Mouse (Mus musculus): ENCODE measurements at regions not wholly inside any gene's neighbourhood (a gene's known extent, or its start where the extent isn't known, plus 50 kb on each side); places are given as distances from the start of the nearest gene placed in this dataset.

DNA sequence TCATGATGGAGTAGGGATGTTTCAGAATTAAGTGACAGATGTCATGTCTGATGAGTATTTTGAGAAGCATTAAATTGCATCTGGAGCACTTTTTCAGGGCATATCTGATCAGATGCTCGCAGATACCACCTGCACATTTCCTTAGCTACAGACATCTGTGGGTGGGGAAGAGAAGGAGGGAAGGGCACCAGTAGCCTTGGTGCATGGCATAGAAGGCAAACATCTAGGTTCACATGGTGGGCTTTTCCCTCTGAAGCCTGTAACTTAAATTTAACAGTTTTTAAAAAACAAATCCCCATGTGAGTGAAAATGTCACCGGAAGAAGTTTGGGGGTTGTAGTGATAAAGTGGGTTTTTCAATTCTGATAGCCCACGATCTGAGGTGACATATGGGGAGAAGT, 267.1 kb upstream of the Ptger4 start:
- 75% methylated on average over 3 of the region's 3 CpGs for WGBS

DNA sequence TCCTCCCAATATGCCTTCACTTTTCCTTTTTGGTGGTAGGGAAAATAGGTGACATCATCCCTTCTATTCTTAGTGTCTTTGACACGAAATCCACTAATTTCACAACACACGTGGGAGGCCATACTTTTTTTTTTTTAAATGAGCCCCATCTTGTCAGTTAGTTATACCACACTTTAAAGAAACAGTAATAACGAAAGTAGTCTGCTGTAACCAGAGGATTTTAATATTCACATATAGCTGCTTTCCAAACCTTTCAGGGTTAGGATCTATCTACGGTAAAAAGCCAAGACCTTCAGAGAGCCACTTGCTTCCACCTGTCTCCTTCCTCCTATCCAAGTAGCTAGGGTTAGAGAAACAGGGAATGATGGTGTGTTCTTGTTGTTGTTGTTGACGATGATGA, 268.6 kb upstream of the Ptger4 start:
- H3K4me2 ChIP-seq = no peak overlapping the region
- no peak overlapping the region for H3K27ac ChIP-seq
- no peaks in the 10 kb centered on the region for H3K27me3 ChIP-seq
- H3K9me3 ChIP-seq (replicated peaks) = no peaks in the 10 kb centered on the region
- H3K9ac ChIP-seq = no peak overlapping the region
- no peak overlapping the region for H3K4me3 ChIP-seq
- 77% methylated on average over 5 of the region's 5 CpGs for WGBS
- no peaks in the 10 kb centered on the region for H3K4me1 ChIP-seq (replicated peaks)
- H3K36me3 ChIP-seq = no peaks in the 10 kb centered on the region
- ATAC-seq (replicated peaks; ENCODE audit: insufficient number of reproducible peaks, insufficient read depth, low FRiP score, low read depth) = no peak

More for the DNA sequence above, 267.1 kb upstream of the Ptger4 start:
- H3K4me2 ChIP-seq = no peak overlapping the region
- no peak overlapping the region for H3K9ac ChIP-seq
- no peak overlapping the region for H3K4me3 ChIP-seq
- no peaks in the 10 kb centered on the region for H3K27me3 ChIP-seq
- H3K27ac ChIP-seq = no peak overlapping the region
- no peaks in the 10 kb centered on the region for H3K9me3 ChIP-seq (replicated peaks)
- H3K4me1 ChIP-seq (replicated peaks) = no peaks in the 10 kb centered on the region
- H3K36me3 ChIP-seq = no peaks in the 10 kb centered on the region
- no peak for ATAC-seq (replicated peaks; ENCODE audit: insufficient number of reproducible peaks, insufficient read depth, low FRiP score, low read depth)

DNA sequence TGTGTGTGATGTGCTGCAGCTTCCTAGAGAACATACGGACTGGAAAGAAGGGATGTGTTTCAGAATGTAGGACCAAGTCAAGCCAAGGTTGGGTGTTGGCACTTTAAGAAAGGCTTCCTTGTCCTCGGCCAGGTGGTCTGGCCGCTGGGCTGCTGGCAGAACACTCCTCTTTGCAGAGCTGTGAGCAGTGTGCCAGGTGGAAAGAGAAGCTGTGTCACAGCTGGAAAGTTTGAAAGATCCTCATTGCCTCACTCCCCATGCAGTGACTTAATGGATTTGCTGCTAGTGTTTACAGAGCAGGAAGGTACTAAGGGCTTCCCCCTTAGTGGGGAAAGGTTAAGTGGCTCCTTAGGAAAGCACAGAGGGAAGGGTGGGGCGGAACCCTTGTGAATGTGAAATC, 269.2 kb upstream of the Ptger4 start:
- no peak overlapping the region for H3K9ac ChIP-seq
- WGBS = 55% methylated on average over 4 of the region's 4 CpGs
- no peaks in the 10 kb centered on the region for H3K9me3 ChIP-seq (replicated peaks)
- no peaks in the 10 kb centered on the region for H3K4me1 ChIP-seq (replicated peaks)
- no peak overlapping the region for H3K27ac ChIP-seq
- H3K4me3 ChIP-seq = no peak overlapping the region
- no peak overlapping the region for H3K4me2 ChIP-seq
- ATAC-seq (replicated peaks; ENCODE audit: insufficient number of reproducible peaks, insufficient read depth, low FRiP score, low read depth) = no peak
- H3K36me3 ChIP-seq = no peaks in the 10 kb centered on the region
- no peaks in the 10 kb centered on the region for H3K27me3 ChIP-seq

DNA sequence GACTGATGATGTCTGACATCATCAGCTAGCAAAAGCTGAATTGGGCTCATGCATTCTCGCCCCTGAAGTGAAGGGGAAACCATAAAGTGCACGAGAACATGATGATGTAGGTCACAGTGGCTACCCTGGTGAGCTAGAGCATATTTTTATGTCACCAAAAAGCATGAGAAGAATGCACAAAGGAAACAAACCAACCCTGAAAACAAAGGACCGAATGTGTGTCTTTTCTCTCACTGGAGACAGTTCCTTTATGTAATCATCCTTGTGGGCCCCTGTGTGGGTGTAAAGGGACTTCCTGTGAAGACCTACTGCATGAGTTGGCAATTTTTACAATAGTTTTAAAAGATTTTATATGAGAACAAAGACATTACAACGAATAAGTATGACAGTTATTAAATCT, 270.2 kb upstream of the Ptger4 start:
- no peaks in the 10 kb centered on the region for H3K9me3 ChIP-seq (replicated peaks)
- H3K4me1 ChIP-seq (replicated peaks) = no peaks in the 10 kb centered on the region
- H3K27ac ChIP-seq = no peak overlapping the region
- no peak overlapping the region for H3K9ac ChIP-seq
- H3K4me3 ChIP-seq = no peak overlapping the region
- H3K36me3 ChIP-seq = no peaks in the 10 kb centered on the region
- H3K4me2 ChIP-seq = no peak overlapping the region
- H3K27me3 ChIP-seq = no peaks in the 10 kb centered on the region
- ATAC-seq (replicated peaks; ENCODE audit: insufficient number of reproducible peaks, insufficient read depth, low FRiP score, low read depth) = no peak
- WGBS = 46% methylated on average over 4 of the region's 4 CpGs

GRCm38 (mm10) chr15:5517244-5517966, 273.4 kb upstream of the Ptger4 start:
- WGBS = 63% methylated on average over 10 of the region's 10 CpGs
- no peak overlapping the region for H3K27ac ChIP-seq
- no peak overlapping the region for H3K4me3 ChIP-seq
- no peak for ATAC-seq (replicated peaks; ENCODE audit: insufficient number of reproducible peaks, insufficient read depth, low FRiP score, low read depth)
- no peak overlapping the region for H3K9ac ChIP-seq
- no peaks in the 10 kb centered on the region for H3K27me3 ChIP-seq
- no peaks in the 10 kb centered on the region for H3K4me1 ChIP-seq (replicated peaks)
- H3K9me3 ChIP-seq (replicated peaks) = no peaks in the 10 kb centered on the region
- H3K36me3 ChIP-seq = no peaks in the 10 kb centered on the region
- no peak overlapping the region for H3K4me2 ChIP-seq

GRCm38 (mm10) chr15:5519552-5519951, 275.6 kb upstream of the Ptger4 start:
- H3K9ac ChIP-seq = no peak overlapping the region
- no peaks in the 10 kb centered on the region for H3K27me3 ChIP-seq
- WGBS = 87% methylated on average over 2 of the region's 2 CpGs
- H3K9me3 ChIP-seq (replicated peaks) = no peaks in the 10 kb centered on the region
- ATAC-seq (replicated peaks; ENCODE audit: insufficient number of reproducible peaks, insufficient read depth, low FRiP score, low read depth) = no peak
- no peak overlapping the region for H3K4me3 ChIP-seq
- no peaks in the 10 kb centered on the region for H3K36me3 ChIP-seq
- H3K4me1 ChIP-seq (replicated peaks) = no peaks in the 10 kb centered on the region
- no peak overlapping the region for H3K27ac ChIP-seq
- H3K4me2 ChIP-seq = no peak overlapping the region

GRCm38 (mm10) chr15:5519997-5520396, 276.0 kb upstream of the Ptger4 start:
- H3K9ac ChIP-seq = no peak overlapping the region
- WGBS = 71% methylated on average over 1 of the region's 1 CpGs
- H3K4me2 ChIP-seq = no peak overlapping the region
- ATAC-seq (replicated peaks; ENCODE audit: insufficient number of reproducible peaks, insufficient read depth, low FRiP score, low read depth) = no peak
- H3K9me3 ChIP-seq (replicated peaks) = no peaks in the 10 kb centered on the region
- H3K4me1 ChIP-seq (replicated peaks) = no peaks in the 10 kb centered on the region
- H3K27ac ChIP-seq = no peak overlapping the region
- H3K4me3 ChIP-seq = no peak overlapping the region
- no peaks in the 10 kb centered on the region for H3K36me3 ChIP-seq
- H3K27me3 ChIP-seq = no peaks in the 10 kb centered on the region

- 81% methylated on average over 6 of the region's 6 CpGs for WGBS
- no peak overlapping the region for H3K9ac ChIP-seq
Measured at GRCm38 (mm10) chr15:5528619-5529018, 284.6 kb upstream of the Ptger4 start.

DNA sequence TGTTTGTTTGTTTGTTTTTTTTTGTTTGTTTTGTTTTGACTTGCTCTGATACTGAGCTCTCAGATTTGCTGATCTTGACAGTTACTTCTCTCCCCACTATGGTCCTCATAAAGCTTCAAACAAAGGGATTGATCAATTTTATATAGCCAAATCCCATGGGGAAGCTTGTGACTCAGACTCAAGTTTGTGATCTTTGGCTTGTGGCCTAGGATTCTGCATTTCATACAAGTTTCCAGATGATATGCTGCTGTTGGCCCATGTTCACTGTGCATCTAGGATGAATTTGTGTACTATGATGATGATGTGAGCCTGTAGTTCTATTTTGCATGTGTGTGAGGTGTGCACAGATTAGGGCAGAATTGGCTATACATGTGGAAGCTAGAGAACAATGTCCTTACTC, 289.7 kb upstream of the Ptger4 start:
- Histone ChIP-seq H3K9ac (no peak overlapping the region), H3K27ac (no peak overlapping the region), H3K4me3 (no peak overlapping the region), H3K4me1 (replicated peaks) (no peaks in the 10 kb centered on the region), H3K9me3 (replicated peaks) (no peaks in the 10 kb centered on the region), H3K4me2 (no peak overlapping the region), H3K36me3 (no peaks in the 10 kb centered on the region), H3K27me3 (no peaks in the 10 kb centered on the region)
- no peak for ATAC-seq (replicated peaks; ENCODE audit: insufficient number of reproducible peaks, insufficient read depth, low FRiP score, low read depth)

More at GRCm38 (mm10) chr15:5528619-5529018, 284.6 kb upstream of the Ptger4 start:
- Histone ChIP-seq H3K4me2 (no peak overlapping the region), H3K9me3 (replicated peaks) (no peaks in the 10 kb centered on the region), H3K4me3 (no peak overlapping the region), H3K27ac (no peak overlapping the region), H3K4me1 (replicated peaks) (no peaks in the 10 kb centered on the region), H3K36me3 (no peaks in the 10 kb centered on the region), H3K27me3 (no peaks in the 10 kb centered on the region)
- no peak for ATAC-seq (replicated peaks; ENCODE audit: insufficient number of reproducible peaks, insufficient read depth, low FRiP score, low read depth)

- Histone ChIP-seq H3K36me3 (no peaks in the 10 kb centered on the region), H3K27ac (no peak overlapping the region), H3K4me2 (no peak overlapping the region), H3K4me1 (replicated peaks) (no peaks in the 10 kb centered on the region), H3K9me3 (replicated peaks) (no peaks in the 10 kb centered on the region), H3K4me3 (no peak overlapping the region), H3K27me3 (no peaks in the 10 kb centered on the region), H3K9ac (no peak overlapping the region)
- ATAC-seq (replicated peaks; ENCODE audit: insufficient number of reproducible peaks, insufficient read depth, low FRiP score, low read depth) = no peak
- WGBS = 49% methylated on average over 2 of the region's 2 CpGs
Measured at GRCm38 (mm10) chr15:5537432-5537831, 293.4 kb upstream of the Ptger4 start.

GRCm38 (mm10) chr15:5539301-5539928, 295.4 kb upstream of the Ptger4 start:
- ATAC-seq (replicated peaks; ENCODE audit: insufficient number of reproducible peaks, insufficient read depth, low FRiP score, low read depth) = no peak
- Histone ChIP-seq H3K4me1 (replicated peaks) (no peaks in the 10 kb centered on the region), H3K9ac (no peak overlapping the region), H3K9me3 (replicated peaks) (no peaks in the 10 kb centered on the region), H3K4me3 (no peak overlapping the region), H3K27ac (no peak overlapping the region), H3K36me3 (no peaks in the 10 kb centered on the region), H3K4me2 (no peak overlapping the region), H3K27me3 (no peaks in the 10 kb centered on the region)
- 74% methylated on average over 4 of the region's 4 CpGs for WGBS

GRCm38 (mm10) chr15:5554526-5554925, 310.5 kb upstream of the Ptger4 start:
- no peak overlapping the region for H3K9ac ChIP-seq
- no peak overlapping the region for H3K4me2 ChIP-seq
- no peaks in the 10 kb centered on the region for H3K36me3 ChIP-seq
- H3K4me1 ChIP-seq (replicated peaks) = peaks cover 17% of the 10 kb centered on the region
- H3K27me3 ChIP-seq = no peaks in the 10 kb centered on the region
- no peak overlapping the region for H3K27ac ChIP-seq
- H3K4me3 ChIP-seq = no peak overlapping the region
- no peaks in the 10 kb centered on the region for H3K9me3 ChIP-seq (replicated peaks)
- ATAC-seq (replicated peaks; ENCODE audit: insufficient number of reproducible peaks, insufficient read depth, low FRiP score, low read depth) = no peak
- WGBS = 71% methylated on average over 4 of the region's 4 CpGs
